Mouse (Mus musculus) bone marrow, adult 2 months (tissue): ENCODE measurements around the gene Zfand3. TPM values are rescaled to one million over a fixed set of nuclear protein-coding genes. Genes with fewer than 3 reads are reported as not detected.

Experiments
- H3K27ac ChIP-seq: fragments of 200-500 bp; 2 replicates; pipeline ENCODE4 v1.5.1; 2012; ENCODE audit warnings: low read depth, mild to moderate bottlenecking, control low read depth, inconsistent platforms, low read length; ENCODE audit not compliant: control insufficient read depth, poor library complexity, insufficient read depth
- H3K4me1 ChIP-seq: fragments of 200-500 bp; 2 replicates; pipeline ENCODE4 v1.6.1; 2011; ENCODE audit warnings: low read length; ENCODE audit not compliant: control insufficient read depth, insufficient read depth
- H3K4me3 ChIP-seq: fragments of 200-500 bp; replicated peaks from 2 replicates; pipeline ENCODE3; 2011; ENCODE audit warnings: mild to moderate bottlenecking, low read depth, low read length, control low read depth; ENCODE audit not compliant: control insufficient read depth
- CTCF ChIP-seq: fragments of 200-500 bp; IDR thresholded peaks from 2 replicates; pipeline ENCODE4 v1.5.1; 2011; ENCODE audit warnings: low read length, control low read depth; ENCODE audit not compliant: control insufficient read depth, insufficient read depth
- POLR2A ChIP-seq: fragments of 200-500 bp; IDR thresholded peaks from 2 replicates; pipeline ENCODE4 v1.6.1; 2011; ENCODE audit warnings: low read depth, mild to moderate bottlenecking, control low read depth, low read length, borderline replicate concordance; ENCODE audit not compliant: control insufficient read depth
- WGBS: fragments of 180-500 bp; shearing (Covaris S2); methylation state at CpG from one replicate; pipeline ENCODE4 v1.1.7; 2018; 5-methylcytosine and 5-hydroxymethylcytosine counted together
- polyA plus RNA-seq: library from polyadenylated mRNA; stranded (reverse); fragments of >200 nt; gene quantifications from 2 replicates; pipeline ENCODE4 v1.2.4, GENCODE M21; 2011; ENCODE audit warnings: low replicate concordance; ENCODE audit not compliant: missing spikeins, insufficient read depth, insufficient read length

Gene Zfand3
- polyA plus RNA-seq, 1 experiment = 46.6 TPM

GRCm38 (mm10) chr17:30069776-30070175 lies 65.2 kb downstream of the Zfand3 start:
- Histone ChIP-seq H3K27ac (no peak overlapping the region), H3K4me3 (no peak overlapping the region), H3K4me1 (no peaks in the 10 kb centered on the region)
- 84% methylated on average over 3 of the region's 3 CpGs for WGBS
- no peak for TF ChIP-seq POLR2A

GRCm38 (mm10) chr17:30070631-30071030 lies 66.1 kb downstream of the Zfand3 start:
- Histone ChIP-seq H3K4me1 (no peaks in the 10 kb centered on the region), H3K27ac (no peak overlapping the region), H3K4me3 (no peak overlapping the region)
- WGBS = 61% methylated on average over 5 of the region's 5 CpGs
- TF ChIP-seq POLR2A = no peak
- TF ChIP-seq CTCF = no peak

GRCm38 (mm10) chr17:30072613-30073012 lies 68.1 kb downstream of the Zfand3 start:
- no peaks in the 10 kb centered on the region for H3K4me1 ChIP-seq
- no peak overlapping the region for H3K4me3 ChIP-seq
- 84% methylated on average over 3 of the region's 3 CpGs for WGBS
- H3K27ac ChIP-seq = no peak overlapping the region
- no peak for TF ChIP-seq POLR2A
- no peak for TF ChIP-seq CTCF

GRCm38 (mm10) chr17:30075896-30076295 lies 71.4 kb downstream of the Zfand3 start:
- no peak overlapping the region for H3K4me3 ChIP-seq
- whole genome bisulfite sequencing = 75% methylated on average over 5 of the region's 5 CpGs
- H3K27ac ChIP-seq = no peak overlapping the region
- no peaks in the 10 kb centered on the region for H3K4me1 ChIP-seq
- TF ChIP-seq CTCF = no peak
- TF ChIP-seq POLR2A = no peak

GRCm38 (mm10) chr17:30084007-30084406 lies 79.5 kb downstream of the Zfand3 start:
- H3K4me1 ChIP-seq = no peaks in the 10 kb centered on the region
- H3K27ac ChIP-seq = no peak overlapping the region
- WGBS = 84% methylated on average over 4 of the region's 4 CpGs
- no peak overlapping the region for H3K4me3 ChIP-seq
- TF ChIP-seq CTCF (no peak), POLR2A (no peak)

- 69% methylated on average over 7 of the region's 7 CpGs for WGBS
- no peak overlapping the region for H3K4me3 ChIP-seq
- no peak for TF ChIP-seq POLR2A
These were observed 82.2 kb downstream of the Zfand3 start for GRCm38 (mm10) chr17:30086695-30087094.

GRCm38 (mm10) chr17:30088431-30088830 lies 83.9 kb downstream of the Zfand3 start:
- Histone ChIP-seq H3K4me3 (no peak overlapping the region), H3K4me1 (no peaks in the 10 kb centered on the region), H3K27ac (0 out of 2 replicates have a peak overlapping the region, but pooled peaks have one; percentile 3)
- no peak for TF ChIP-seq POLR2A
- no peak for TF ChIP-seq CTCF
- 82% methylated on average over 3 of the region's 3 CpGs for WGBS

More at GRCm38 (mm10) chr17:30086695-30087094, 82.2 kb downstream of the Zfand3 start:
- H3K27ac ChIP-seq = no peak overlapping the region
- H3K4me1 ChIP-seq = no peaks in the 10 kb centered on the region

- Histone ChIP-seq H3K4me3 (no peak overlapping the region), H3K27ac (no peak overlapping the region), H3K4me1 (no peaks in the 10 kb centered on the region)
- 51% methylated on average over 3 of the region's 3 CpGs for WGBS
- TF ChIP-seq CTCF (no peak), POLR2A (no peak)
These were observed 85.9 kb downstream of the Zfand3 start for GRCm38 (mm10) chr17:30090416-30090815.

GRCm38 (mm10) chr17:30093148-30093749 lies 88.7 kb downstream of the Zfand3 start:
- 72% methylated on average over 2 of the region's 2 CpGs for WGBS
- TF ChIP-seq POLR2A (no peak), CTCF (no peak)

More at GRCm38 (mm10) chr17:30093148-30093749, 88.7 kb downstream of the Zfand3 start:
- H3K4me1 ChIP-seq = peaks cover 1% of the 10 kb centered on the region; the same call in 1 of the 2 replicates
- H3K4me3 ChIP-seq = no peak overlapping the region
- H3K27ac ChIP-seq = no peak overlapping the region
